Mouse (Mus musculus) hindbrain, embryonic 10.5 days (tissue): ENCODE data around the gene Ush2a. TPM values are rescaled to one million over a fixed set of nuclear protein-coding genes. Genes with fewer than 3 reads are reported as not detected.

Source experiments
- DNase-seq: peaks from one replicate; pipeline ENCODE4 v3.0.0-alpha.2; 2017; ENCODE audit warnings: low spot score
- H3K27ac ChIP-seq: fragments of 300-500 bp; sonication (generic); 2 replicates; pipeline ENCODE4 v1.5.1; 2016; ENCODE audit warnings: mild to moderate bottlenecking, moderate library complexity
- H3K27me3 ChIP-seq: fragments of 300-500 bp; sonication (generic); 2 replicates; pipeline ENCODE4 v1.6.1; 2016; ENCODE audit warnings: mild to moderate bottlenecking; ENCODE audit not compliant: poor library complexity, insufficient read depth, severe bottlenecking
- H3K36me3 ChIP-seq: fragments of 300-500 bp; sonication (generic); 2 replicates; pipeline ENCODE4 v1.6.1; 2016; ENCODE audit warnings: mild to moderate bottlenecking, moderate library complexity
- H3K4me1 ChIP-seq: fragments of 300-500 bp; sonication (generic); replicated peaks from 2 replicates; pipeline ENCODE4 v1.6.1; 2016; ENCODE audit warnings: mild to moderate bottlenecking
- H3K4me3 ChIP-seq: fragments of 300-500 bp; sonication (generic); 2 replicates; pipeline ENCODE4 v1.5.1; 2016; ENCODE audit warnings: mild to moderate bottlenecking, moderate library complexity
- H3K9me3 ChIP-seq: fragments of 300-500 bp; sonication (generic); 2 replicates; pipeline ENCODE4 v1.6.1; 2016; ENCODE audit warnings: mild to moderate bottlenecking, moderate library complexity
- WGBS: fragments of 180-500 bp; shearing (Covaris S2); methylation state at CpG from one replicate; pipeline ENCODE4 v1.1.7; 2016; 5-methylcytosine and 5-hydroxymethylcytosine counted together
- polyA plus RNA-seq: library from polyadenylated mRNA; unstranded; fragments of >200 nt; fragmentation: Nextera tagmentation; extraction: Ambion mirVana; gene quantifications from 2 replicates; pipeline ENCODE4 v1.2.1, GENCODE M21; 2016

Gene Ush2a
- 0.16 and 0.17 TPM in 2 replicates for polyA plus RNA-seq

DNA sequence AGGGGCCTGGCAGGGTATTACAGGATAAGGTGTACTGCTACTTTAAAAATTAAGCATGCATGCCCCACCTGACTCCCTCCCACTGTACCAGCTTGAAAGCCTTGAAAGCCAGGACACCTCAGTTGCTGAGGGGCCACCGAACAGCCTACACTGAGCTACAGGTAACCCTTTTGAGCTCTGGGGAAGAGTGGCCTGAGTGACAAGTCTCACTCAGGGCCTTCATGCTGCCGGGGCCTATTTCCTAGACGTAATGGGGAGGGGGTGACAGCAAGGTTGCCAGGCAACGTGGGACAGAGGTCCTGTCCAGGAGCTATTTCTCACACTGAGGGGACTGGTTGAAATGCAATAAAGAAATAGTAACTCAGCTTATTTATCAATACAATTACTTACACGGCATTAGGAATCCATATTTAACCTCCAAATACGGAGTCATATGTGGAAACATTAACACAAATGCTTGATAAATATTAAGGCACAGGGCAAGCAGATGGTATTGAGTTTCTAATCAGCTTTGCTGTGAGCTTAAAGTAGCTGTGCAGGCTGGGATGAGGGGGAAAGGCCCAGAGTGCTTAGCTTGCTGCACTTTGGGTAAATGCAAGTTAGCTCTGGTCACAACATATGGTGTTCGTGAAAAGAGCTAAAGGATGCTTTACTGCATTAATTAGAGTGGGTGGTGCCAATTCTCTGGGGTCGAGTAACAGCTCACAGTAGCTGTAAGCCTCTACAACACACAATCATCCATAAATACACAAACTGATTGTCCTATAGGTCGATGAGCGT is at the start of gene Ush2a:
Gene Ush2a, plus strand, starts transcription at position 121 of the 780 bp plus-strand sequence.
- H3K36me3 ChIP-seq, result no peaks in the 10 kb centered on the region
- 51% methylated on average over 10 of the region's 10 CpGs for WGBS
- H3K4me3 ChIP-seq, result no peak within 1 kb of the TSS
- H3K4me1 ChIP-seq, result peaks cover 30% of the 10 kb centered on the region
- peak within 1 kb of the TSS; percentile 57 for H3K27ac ChIP-seq
- no peaks in the 10 kb centered on the region for H3K9me3 ChIP-seq
- no peaks in the 10 kb centered on the region for H3K27me3 ChIP-seq
- no peak for DNase-seq

DNA sequence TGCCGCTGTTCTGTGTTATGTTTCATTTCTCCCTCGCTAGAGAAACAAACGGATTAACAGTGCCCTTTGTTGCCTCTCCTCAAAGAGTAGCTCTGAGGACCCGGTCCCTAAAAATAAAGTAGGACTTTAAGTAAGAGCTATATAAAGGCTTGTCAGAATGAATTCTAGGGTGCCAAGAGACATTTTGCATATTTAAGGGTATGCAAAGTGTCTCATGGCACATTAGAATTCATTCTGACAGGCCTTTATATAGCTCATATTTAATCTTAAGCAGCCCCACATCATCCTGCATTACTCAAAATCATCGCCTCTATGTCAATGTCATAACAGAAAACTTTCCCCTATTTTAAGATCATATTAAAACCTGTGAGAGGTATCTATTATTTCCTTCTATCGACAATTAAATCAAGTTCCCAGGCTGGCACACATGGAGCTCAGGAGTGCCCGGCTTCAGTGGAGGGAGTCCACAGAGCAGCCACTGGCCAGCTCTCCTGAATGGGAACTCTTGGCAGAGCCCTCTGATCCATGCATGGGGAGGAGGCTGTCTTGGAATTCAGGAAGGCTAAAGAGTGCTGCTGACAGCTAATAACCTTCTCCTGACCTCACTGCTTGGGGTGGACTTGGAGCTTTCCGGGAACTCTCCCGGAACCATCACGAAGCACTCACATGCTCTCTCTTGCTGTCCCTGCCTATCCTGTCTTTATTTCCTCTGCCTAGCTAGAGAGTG is 46.8 kb upstream of the Ush2a start:
- Histone ChIP-seq H3K27me3 (no peaks in the 10 kb centered on the region), H3K27ac (no peak overlapping the region), H3K4me3 (no peak overlapping the region), H3K9me3 (no peaks in the 10 kb centered on the region), H3K36me3 (no peaks in the 10 kb centered on the region), H3K4me1 (0 out of 2 replicates have a peak, but pooled peaks cover 4% of the 10 kb centered on the region)
- peak; percentile 9 for DNase-seq
- WGBS, result 61% methylated on average over 10 of the region's 10 CpGs

DNA sequence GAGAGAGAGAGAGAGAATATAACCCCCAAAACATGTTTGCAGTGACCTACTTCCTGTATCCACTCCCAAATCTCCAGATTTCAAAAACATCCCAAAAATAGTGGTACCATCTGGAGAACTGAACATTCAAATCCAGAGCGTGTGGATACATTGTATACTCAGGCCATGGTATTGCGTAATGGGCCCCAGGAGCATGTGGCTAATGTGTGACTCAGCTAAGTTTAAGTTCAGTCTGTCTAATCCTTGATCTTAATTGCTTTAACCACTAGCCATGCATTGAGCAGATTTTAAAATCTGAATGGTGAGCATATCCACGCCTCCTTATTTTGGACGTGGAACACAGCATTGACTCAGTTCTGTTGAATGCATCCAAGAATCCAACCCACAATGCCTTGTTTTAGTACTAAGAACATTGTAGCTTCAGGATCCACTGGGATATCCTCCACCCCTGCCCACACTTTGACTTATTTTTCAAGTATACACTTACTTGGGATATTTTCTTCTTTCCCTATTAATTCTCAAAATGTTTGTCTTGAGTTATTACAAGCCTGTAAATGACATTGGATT is 40.5 kb upstream of the Ush2a start:
- DNase-seq, result no peak
- Histone ChIP-seq H3K27ac (no peak overlapping the region), H3K4me1 (no peaks in the 10 kb centered on the region), H3K9me3 (no peaks in the 10 kb centered on the region), H3K27me3 (no peaks in the 10 kb centered on the region), H3K36me3 (no peaks in the 10 kb centered on the region), H3K4me3 (no peak overlapping the region)
- WGBS, result 87% methylated on average over 4 of the region's 4 CpGs

DNA sequence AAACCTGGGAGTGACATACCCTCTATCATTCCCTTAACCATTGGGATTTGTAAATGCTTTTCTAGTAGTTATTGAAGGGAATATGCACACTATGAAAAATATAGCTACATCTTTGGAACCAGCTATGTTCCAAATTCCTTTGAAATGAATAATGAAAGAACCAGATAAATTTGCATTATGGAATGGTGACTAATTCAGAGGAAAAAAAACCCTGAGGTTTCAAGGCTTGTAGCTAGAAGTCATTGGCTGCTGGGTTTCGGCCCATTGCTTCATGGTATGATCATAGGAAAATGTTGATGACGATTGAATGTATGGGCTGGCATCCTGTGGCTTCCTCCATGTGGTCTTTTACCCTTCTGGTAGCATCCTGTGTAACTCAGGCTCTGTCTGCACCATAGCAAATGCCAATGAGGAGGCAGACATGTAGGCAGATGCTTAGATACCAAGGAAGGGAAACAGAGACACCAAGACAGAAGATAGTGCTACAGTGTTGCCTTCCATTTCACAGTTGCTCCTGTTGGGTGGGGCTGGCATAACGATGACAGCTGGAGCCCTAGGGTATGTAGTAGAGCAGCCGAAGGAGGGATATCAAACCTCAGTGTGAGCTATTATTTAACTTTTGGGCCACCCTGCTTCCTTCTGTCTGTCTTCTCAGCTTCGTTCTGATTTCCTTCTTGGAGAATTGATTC is 28.6 kb upstream of the Ush2a start:
- DNase-seq, result no peak
- no peaks in the 10 kb centered on the region for H3K4me1 ChIP-seq
- no peaks in the 10 kb centered on the region for H3K27me3 ChIP-seq
- no peak overlapping the region for H3K27ac ChIP-seq
- H3K36me3 ChIP-seq, result no peaks in the 10 kb centered on the region
- 85% methylated on average over 5 of the region's 5 CpGs for WGBS
- H3K4me3 ChIP-seq, result no peak overlapping the region
- no peaks in the 10 kb centered on the region for H3K9me3 ChIP-seq

DNA sequence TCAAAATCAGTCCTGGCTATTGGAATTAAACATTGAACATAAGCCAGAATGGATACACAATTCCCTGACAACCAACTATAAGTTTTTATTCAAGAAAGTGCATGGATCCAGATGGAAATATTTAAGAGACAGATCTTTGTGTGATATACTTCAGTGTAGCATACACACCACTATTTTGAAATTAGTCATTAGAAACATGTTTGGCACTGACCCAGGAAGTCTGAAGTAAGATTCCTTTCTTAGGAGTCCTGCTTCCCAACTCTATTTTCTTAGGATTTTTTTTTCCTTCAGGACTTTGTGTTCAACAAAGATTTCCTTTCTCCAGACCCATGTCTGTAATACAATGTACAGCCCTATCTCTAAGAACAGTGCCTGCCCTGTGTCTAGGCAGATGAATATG is 23.2 kb upstream of the Ush2a start:
- Histone ChIP-seq H3K4me1 (no peaks in the 10 kb centered on the region; the same call in 1 of the 2 replicates), H3K27ac (no peak overlapping the region), H3K27me3 (no peaks in the 10 kb centered on the region), H3K4me3 (no peak overlapping the region), H3K36me3 (no peaks in the 10 kb centered on the region), H3K9me3 (no peaks in the 10 kb centered on the region)
- no peak for DNase-seq

DNA sequence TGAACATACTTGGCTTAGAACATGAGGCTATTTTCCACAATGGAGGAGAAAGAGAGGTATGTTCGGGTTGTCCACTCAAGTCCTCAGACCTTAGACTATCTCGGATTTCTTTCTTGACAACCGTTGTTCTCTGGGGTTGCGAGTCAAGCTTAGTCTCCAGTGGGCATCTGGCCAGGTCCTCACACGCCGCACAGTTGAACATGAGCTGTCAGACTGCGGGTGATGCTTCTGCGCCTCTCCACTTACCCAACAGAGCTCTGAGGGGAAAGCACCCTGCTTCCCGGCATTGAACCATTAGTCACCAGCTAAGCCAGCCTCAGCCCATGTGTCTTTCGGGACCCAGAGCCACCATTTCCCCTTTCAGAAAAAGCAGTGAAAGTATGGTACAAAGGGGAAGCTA is 20.1 kb upstream of the Ush2a start:
- DNase-seq, result no peak
- Histone ChIP-seq H3K27ac (no peak overlapping the region), H3K4me1 (no peaks in the 10 kb centered on the region; the same call in 1 of the 2 replicates), H3K9me3 (no peaks in the 10 kb centered on the region), H3K36me3 (no peaks in the 10 kb centered on the region), H3K4me3 (no peak overlapping the region), H3K27me3 (no peaks in the 10 kb centered on the region)
- 92% methylated on average over 10 of the region's 10 CpGs for WGBS

DNA sequence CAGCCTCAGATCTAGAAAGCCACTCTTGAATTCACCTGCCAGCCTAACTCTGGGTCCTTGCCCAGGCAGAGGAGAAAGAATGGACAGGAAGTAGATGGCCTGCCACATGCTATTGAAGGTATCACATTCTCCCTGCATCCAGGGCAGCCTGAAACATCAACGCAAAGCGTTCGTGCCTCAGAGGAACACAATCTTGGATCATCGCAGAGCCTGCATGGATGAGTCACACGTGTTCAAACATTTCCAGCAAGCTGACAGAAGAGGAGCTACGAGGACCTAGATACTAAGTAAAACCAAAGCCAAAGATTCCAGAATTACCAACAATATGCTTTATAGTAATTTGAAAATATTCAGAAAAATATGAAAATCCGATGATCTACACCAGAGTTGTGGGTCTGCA is 4.3 kb upstream of the Ush2a start:
- Histone ChIP-seq H3K36me3 (no peaks in the 10 kb centered on the region), H3K4me3 (no peak overlapping the region), H3K27me3 (no peaks in the 10 kb centered on the region), H3K4me1 (peaks cover 26% of the 10 kb centered on the region), H3K9me3 (no peaks in the 10 kb centered on the region), H3K27ac (no peak overlapping the region)
- DNase-seq, result no peak
- 88% methylated on average over 7 of the region's 7 CpGs for WGBS

DNA sequence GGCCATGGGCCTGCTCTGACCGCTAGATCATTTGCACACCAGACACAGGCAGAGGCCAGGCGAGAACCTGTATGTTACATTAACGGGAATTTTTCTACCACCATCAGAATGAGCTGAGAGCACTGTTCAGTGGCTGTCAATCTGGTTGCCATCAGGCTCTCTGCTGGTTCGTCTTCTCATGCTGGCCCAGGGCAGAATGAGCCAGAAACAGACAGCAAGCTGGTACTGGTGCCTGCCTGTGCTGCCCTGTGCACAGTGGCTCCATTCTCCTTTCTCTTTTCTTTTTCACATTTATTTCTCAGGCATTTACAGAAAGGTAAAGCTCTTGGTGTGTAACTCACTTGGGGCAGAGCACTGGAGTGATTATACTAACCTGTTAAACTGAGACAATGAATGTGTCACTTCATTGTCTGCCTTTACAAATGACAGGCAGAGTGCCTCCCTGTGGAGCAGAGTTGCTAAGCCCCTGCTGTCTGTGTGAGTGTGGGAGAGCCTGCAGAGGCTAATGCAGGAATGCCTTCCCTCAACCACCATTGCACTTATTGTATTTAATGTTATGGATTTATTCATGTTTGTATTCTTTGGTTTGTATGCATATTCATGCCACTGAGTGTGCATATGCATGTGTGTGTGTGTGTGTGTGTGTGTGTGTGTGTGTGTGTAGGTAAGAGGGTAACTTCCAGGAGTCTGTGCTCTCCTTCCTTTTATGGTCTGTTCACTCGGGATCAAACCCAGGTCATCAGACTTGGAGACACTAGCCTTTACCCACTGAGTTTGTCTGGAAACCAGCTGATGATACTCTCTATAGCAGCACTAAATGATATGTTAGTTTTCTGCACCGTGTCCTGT is 1.3 kb upstream of the Ush2a start:
- Histone ChIP-seq H3K27me3 (no peaks in the 10 kb centered on the region), H3K4me3 (no peak overlapping the region), H3K4me1 (peaks cover 30% of the 10 kb centered on the region), H3K27ac (peak overlapping the region; percentile 78), H3K9me3 (no peaks in the 10 kb centered on the region), H3K36me3 (no peaks in the 10 kb centered on the region)
- peak; percentile 15 for DNase-seq
- 51% methylated on average over 6 of the region's 6 CpGs for WGBS

DNA sequence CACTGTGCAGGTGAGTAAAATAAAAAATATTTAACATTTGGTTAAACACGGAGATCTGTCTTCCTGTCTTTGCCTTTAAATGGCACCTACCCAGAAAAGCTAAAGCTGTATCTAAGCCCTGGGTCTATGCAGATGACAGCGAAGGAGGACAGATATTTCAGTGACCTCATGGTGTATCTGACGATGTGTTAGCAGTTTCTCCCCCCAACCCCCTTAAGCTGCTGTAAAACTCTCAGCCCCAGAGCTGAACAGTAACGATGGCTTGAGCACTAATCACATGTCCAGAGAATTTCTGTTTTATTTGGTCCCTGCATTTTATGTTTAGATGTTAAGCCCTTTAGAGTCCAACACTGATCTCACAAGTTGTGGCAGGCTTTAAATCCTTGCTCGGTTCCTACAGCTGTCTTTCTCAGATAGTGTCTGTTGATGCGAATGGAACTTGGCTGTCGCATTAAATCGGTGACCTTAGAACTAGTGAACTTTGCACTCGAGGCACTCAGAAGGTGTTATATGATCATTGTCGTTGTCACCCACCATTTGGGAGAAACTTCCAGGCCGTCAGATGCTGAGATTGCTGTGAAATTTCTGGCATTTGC is 5.4 kb downstream of the Ush2a start:
- Histone ChIP-seq H3K27me3 (no peaks in the 10 kb centered on the region), H3K9me3 (no peaks in the 10 kb centered on the region), H3K4me3 (no peak overlapping the region), H3K4me1 (peaks cover 6% of the 10 kb centered on the region), H3K36me3 (no peaks in the 10 kb centered on the region), H3K27ac (no peak overlapping the region)
- DNase-seq, result no peak
- 81% methylated on average over 11 of the region's 11 CpGs for WGBS

DNA sequence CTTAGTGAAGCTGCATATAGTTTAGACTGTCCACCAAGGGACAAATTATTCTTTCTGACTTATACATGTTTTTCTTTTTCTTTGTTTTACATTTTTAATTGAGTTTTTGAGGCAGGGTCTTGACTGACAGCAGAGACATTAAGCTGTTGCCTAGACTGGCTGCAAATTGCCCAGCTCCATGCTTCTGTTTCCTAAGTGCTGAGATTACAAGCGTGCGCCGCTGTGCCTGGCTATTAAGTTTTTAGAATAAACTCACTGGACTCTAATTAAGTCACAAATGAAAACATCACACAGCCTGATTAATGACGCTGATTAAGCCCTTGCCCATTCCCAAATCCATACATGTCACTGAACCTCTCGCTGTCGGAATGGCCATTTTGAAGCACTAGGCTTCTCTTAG is 7.2 kb downstream of the Ush2a start:
- 87% methylated on average over 6 of the region's 6 CpGs for WGBS
- no peak for DNase-seq
- no peaks in the 10 kb centered on the region for H3K36me3 ChIP-seq
- H3K27ac ChIP-seq, result no peak overlapping the region
- H3K4me1 ChIP-seq, result no peaks in the 10 kb centered on the region
- no peaks in the 10 kb centered on the region for H3K9me3 ChIP-seq
- H3K27me3 ChIP-seq, result no peaks in the 10 kb centered on the region
- no peak overlapping the region for H3K4me3 ChIP-seq

DNA sequence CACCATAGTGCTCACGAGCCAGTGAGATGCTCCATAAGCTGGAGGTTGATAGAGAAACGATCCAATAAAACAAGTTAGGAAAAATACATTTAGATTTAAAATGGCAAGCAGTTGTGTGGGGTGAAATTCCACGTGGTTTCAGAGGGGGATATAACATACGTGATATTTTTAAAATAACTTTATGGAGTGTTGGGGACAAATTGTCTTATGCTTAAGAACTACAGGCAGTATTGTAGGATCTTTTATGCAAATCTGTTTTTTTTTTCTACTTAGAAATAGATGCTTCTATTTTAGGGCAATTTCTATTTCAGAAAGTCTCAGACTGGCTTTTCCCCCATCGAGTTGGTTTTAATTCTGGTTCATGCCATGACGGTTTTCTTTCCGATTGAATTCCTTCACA is 51.5 kb downstream of the Ush2a start:
- no peak for DNase-seq
- H3K27ac ChIP-seq, result no peak overlapping the region
- H3K4me1 ChIP-seq, result no peaks in the 10 kb centered on the region
- H3K36me3 ChIP-seq, result no peaks in the 10 kb centered on the region
- no peaks in the 10 kb centered on the region for H3K27me3 ChIP-seq
- H3K4me3 ChIP-seq, result no peak overlapping the region
- WGBS, result 90% methylated on average over 7 of the region's 7 CpGs
- H3K9me3 ChIP-seq, result no peaks in the 10 kb centered on the region

DNA sequence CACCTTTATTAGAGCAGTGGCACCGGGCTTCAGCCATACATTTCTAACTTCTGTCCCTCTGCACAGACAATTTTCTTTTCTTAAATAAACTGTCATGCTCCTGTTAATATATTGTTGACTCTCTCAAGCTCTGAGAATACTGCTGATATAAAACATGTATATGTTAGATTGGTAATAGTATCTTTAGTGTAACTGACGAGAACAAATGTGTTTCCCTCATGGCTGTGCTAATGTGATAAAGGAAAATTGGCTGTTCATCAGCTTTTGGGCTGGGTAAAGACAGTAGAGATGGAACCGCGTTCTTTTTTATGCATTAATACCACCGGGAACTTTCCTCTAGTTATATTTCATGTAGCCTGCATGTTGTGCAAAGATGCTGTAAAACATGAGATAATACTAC is 54.8 kb downstream of the Ush2a start:
- DNase-seq, result no peak
- H3K9me3 ChIP-seq, result no peaks in the 10 kb centered on the region
- H3K27ac ChIP-seq, result no peak overlapping the region
- no peaks in the 10 kb centered on the region for H3K27me3 ChIP-seq
- no peaks in the 10 kb centered on the region for H3K4me1 ChIP-seq
- 93% methylated on average over 5 of the region's 5 CpGs for WGBS
- H3K4me3 ChIP-seq, result no peak overlapping the region
- H3K36me3 ChIP-seq, result no peaks in the 10 kb centered on the region
